Mouse (Mus musculus) adrenal gland, adult 18-20 months (tissue): ENCODE results near the gene Tas2r134. TPM values are rescaled to one million over a fixed set of nuclear protein-coding genes. Genes with fewer than 3 reads are reported as not detected.

Experiments
- DNase-seq, 2 experiments: peaks; one replicate each; pipeline ENCODE4 v3.0.0; 2021 to 2022; ENCODE audit warnings: low spot score in 2 of 2
- total RNA-seq, 2 experiments: library from RNA; stranded (reverse); gene quantifications; 1 replicate in 1 of 2; 2 replicates in 1 of 2; pipeline ENCODE4 v1.2.3; 2021

The Tas2r134 gene
- total RNA-seq, 2 experiments from 2014 or later: not detected

GRCm38 (mm10) chr2:51649887-51650286, 22.6 kb downstream of the Tas2r134 start:
- DNase-seq: no peak

GRCm38 (mm10) chr2:51652086-51652485, 24.8 kb downstream of the Tas2r134 start:
- DNase-seq: no peak

- no peak for DNase-seq
These were observed 30.4 kb downstream of the Tas2r134 start for GRCm38 (mm10) chr2:51657684-51658083.

GRCm38 (mm10) chr2:51658288-51658687, 31.0 kb downstream of the Tas2r134 start:
- no peak for DNase-seq

GRCm38 (mm10) chr2:51674321-51674720, 47.0 kb downstream of the Tas2r134 start:
- peak in 1 of 2 experiments; percentile 23 for DNase-seq
